Mouse (Mus musculus): ENCODE results near the gene Aoc3.

- TF ChIP-seq CTCF (IDR thresholded peaks at IDR 0.05; ENCODE audit: low read depth, low read length) (no peak), POLR2A (IDR thresholded peaks at IDR 0.05; ENCODE audit: extremely low read depth, insufficient read depth, low read length) (no peak)
Observed at GRCm38 (mm10) chr11:101312150-101312549, 18.3 kb upstream of the Aoc3 start.
